Mouse (Mus musculus): Measurements from ENCODE around the gene Cyth3.

Cyth3 gene

DNA sequence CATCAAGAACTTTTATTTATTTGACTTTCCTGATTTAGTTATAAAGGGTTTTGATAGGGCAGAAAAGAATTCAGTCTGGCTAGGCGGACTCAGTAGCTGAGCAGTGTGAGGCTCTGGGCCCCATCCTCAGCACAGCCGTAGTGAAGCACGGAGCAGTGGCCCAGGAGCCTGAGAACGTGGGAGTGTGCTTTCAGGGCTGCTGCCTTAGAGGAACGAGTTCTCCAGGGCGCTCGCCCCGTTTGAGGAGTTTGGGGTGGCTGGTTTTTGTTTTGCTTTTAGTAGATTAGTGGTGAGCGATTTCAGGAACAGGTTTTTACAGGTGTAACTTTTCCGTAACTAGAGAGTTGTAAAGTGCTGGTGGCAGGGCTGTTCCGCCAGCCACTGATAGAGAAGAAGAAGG lies 13.1 kb downstream of the Cyth3 start:
- DNase-seq (ENCODE audit: low spot score in 2 of 2), result no peak

DNA sequence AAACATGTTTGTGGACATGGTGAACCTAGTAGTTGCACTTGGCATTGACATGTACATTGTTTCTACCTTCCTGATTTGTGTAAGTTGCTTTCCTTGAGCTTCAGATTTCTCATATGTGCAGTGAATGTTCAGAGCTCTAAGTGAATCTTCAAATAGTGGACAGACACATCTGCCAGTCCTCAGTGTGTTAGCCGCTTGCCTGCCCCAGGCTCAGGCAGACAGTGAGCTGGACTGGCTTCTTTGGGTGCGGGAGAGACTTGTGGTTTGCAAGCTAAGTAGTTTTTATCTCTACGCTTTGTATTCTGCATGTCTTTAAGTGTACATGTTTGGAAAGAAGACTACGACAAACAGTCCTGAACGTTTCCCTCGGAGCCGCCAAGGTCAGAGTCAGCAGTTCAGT lies 13.9 kb downstream of the Cyth3 start:
- DNase-seq (ENCODE audit: low spot score in 2 of 2), result no peak

DNA sequence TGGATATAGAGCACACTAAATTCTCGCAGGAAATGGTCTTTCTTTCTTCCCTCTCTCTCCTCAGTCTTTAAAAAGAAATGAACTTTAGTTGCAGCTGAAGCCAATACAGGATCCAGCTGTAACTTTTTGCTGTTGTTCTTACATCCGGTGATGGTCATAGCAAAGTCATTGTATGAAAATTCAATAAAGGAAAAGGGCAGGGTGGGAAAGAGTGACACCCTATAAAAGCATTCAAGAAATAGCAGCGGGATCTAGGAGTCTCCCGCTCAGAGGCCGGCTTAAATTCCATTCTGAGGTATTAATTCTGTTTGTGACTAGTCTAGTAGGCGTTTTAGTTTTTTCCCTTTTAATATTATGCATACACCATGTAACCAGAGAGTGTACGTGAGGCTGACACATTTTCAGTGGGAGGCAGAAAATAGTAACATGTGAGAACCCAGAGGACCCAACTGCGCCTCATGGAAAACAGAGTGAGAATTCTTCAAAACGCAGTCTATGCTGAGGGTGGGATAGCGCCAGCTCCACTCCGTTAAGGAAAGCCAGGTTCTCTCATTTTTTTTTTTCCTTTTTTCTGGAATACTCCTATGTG lies 15.7 kb downstream of the Cyth3 start:
- no peak for DNase-seq (ENCODE audit: low spot score in 2 of 2)

DNA sequence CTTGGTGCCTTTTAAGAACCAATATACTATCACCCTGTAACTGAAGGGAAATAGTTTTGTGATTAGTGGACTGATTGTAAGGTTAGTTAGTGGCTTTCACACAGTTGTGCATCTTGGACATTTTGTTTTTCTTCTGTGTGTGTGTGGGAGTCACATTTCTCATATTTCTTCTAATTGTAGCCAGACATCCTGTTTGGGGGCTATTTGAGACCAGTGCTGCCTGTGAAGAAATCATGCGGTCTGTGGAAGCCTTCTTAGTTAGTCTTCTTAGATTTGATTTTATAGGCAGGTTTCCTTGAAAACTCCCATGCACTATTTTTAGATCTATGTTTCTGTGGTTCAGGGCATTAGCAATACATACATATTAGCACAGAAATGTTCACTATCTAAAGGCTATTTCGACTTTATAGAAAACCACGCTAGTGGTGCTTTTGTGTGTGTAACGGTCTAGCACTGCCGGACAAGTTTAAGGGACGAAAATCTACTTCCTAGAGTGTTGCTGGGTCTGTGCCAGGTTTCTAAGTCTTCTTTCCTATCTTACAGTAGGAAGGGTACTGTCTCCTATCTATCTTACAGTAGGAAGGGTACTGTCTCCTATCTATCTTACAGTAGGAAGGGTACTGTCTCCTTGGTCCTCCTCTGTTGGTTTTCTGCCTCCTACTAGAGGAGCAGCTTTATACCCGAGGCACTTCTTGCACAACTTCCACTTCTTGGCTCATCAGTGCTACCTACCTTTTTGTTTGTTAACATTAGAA lies 16.4 kb downstream of the Cyth3 start:
- no peak for DNase-seq (ENCODE audit: low spot score in 2 of 2)

DNA sequence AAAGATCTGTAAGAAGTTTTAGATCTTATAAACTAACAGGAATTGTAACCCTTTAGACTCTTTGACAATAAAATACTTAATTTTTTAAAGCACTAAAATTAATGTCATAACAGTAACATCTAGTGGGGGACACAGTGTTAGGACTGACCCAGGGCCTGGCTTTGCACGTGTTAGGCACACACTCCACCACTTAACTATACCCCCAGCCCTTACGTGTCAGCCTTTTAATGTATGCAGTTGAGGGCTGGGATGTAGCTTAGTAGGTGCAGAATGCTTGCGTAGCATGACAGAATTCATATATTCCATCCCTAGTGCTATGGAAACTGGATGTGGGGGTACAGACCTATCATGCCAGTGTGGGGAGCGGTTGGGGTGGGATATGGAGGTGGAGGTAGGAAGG lies 17.1 kb downstream of the Cyth3 start:
- no peak for DNase-seq (ENCODE audit: low spot score in 2 of 2)

DNA sequence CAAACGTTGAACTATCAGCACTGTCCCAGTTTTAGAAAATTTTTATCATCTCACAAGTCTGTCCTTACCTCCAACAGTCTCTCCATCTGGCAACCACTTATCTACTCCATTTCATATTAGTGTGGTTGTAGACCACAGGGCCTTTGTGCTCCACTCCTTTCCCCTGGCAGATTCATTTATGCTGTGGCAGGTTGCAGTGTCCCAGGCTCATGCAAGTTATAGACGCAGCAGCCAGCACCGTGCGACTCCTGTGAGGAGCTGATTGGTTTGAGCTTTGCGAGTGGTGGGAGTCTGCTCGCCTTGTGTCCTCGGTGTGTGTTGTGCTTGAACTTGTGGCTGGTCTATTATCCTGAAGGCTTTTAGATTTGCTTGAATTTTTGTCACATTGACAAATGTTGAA lies 17.6 kb downstream of the Cyth3 start:
- no peak for DNase-seq (ENCODE audit: low spot score in 2 of 2)

DNA sequence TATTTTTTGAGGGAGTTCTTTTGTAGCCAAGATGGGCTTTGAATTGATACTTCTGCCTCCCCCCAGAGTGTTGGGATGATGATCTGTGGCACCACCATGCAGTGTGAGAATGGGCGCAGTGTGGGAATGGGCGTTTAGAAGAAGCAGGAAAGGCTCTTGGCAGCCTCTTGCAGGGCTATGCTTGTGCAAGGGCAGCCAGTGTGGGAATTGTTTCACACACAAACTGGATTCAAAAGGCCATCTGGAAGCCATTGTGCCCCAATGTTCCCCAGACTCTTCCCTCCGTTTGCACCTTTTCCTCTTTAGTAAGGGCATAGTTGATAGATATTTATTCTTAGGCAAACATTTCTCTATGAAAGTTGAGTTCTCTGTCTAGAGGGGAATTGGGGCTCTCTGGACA lies 19.3 kb downstream of the Cyth3 start:
- DNase-seq (ENCODE audit: low spot score in 2 of 2), result no peak

DNA sequence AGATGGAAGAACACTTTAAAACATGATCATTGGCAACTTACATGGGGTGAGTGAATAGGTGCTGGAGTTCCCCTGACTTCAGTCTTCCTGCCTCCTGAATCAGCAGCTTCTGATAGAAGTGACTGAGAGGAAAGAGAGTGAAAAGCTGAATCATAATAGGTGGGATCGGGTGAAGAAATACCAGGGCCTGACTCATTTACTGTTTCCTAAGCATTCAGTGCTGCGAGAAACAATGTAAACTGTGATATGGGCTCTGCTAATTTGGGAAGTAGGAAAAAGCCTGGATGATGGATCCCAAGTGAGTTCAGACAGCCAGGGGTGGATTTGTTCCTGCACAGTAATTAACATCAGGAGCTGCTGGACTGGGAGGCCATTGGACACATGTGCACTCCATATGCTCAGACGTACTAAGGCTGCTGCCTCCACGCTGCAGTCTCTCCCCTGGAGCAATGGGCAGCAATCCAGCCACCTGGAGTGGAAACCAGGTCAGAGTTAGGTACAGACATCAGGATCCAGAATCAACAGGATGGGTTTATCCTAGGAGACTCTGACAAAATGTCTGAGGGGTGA lies 20.1 kb downstream of the Cyth3 start:
- no peak for DNase-seq (ENCODE audit: low spot score in 2 of 2)

DNA sequence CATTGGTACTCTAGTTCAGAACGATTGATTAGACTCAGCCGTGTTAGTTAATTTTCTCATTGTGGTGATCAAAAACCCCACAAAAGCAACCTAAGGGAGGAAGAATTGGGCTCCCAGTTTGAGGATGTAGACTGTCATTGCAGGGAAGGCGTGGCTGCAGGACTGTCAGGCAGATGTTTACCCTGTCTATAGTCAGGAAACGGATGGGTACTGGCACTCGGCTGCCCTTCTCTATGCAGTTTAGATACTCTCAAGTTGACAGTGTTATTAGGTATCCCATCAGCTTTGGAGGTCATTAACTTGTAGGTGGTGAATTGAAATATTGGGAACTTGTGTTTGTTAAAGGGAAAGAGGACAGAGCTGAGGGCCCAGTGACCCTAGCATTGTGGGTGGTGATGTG lies 23.7 kb downstream of the Cyth3 start:
- DNase-seq (ENCODE audit: low spot score in 2 of 2), result no peak

DNA sequence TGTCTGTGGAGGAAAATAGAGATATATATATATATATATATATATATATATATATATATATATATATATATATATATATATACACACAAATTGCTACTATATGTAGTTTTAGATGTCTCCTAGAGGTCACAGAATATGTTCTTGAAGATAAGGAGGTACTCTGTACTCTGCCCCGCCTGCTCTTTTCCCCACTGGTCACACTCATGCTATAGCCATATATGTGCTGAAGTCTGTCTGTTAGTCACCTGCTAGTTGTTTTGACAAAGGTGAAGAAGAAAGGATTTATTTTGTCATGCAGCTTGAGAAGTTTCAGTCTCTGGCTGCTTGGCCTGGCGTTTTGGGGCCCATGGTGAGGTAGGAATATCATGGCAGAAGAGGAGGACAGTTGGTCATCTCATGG lies 25.2 kb downstream of the Cyth3 start:
- no peak for DNase-seq (ENCODE audit: low spot score in 2 of 2)

DNA sequence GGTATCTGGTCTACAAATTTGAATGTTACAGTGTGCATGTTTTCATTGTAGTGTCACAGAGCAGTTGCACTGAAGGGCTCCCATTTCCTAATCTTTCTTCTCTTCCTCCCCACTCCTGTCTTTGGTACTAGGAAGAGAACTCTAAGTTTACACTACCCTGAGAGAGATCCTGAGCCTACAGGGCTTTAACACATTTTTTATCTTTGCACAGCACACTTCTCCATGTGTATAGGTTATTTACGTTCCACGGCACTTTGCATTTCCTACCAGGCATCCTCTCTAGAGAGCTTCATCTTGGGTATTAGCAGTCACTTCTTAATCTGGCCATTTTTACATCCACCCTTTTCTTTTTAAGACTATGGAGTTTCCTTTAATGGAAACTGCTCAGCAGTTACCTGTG lies 25.8 kb downstream of the Cyth3 start:
- DNase-seq (ENCODE audit: low spot score in 2 of 2), result no peak

DNA sequence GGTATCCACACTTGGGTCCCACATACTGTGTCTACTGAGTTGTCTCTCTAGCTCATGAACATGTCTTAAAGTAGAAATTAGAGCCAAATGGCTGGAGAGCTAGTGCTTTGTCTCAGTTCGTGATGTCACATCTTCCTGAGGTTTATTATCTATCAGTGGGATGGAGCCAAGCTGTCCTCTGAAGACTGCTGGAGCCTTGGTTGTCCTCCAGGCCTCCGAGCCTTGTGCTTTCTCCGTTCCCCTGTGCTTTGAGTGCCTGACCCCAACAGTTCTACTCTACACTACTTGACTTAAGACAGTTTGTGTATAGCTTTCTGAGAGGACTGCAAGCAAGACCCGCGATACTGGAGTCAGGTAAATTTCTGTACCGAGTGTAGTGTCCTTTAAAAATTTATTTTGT lies 26.9 kb downstream of the Cyth3 start:
- no peak for DNase-seq (ENCODE audit: low spot score in 2 of 2)

DNA sequence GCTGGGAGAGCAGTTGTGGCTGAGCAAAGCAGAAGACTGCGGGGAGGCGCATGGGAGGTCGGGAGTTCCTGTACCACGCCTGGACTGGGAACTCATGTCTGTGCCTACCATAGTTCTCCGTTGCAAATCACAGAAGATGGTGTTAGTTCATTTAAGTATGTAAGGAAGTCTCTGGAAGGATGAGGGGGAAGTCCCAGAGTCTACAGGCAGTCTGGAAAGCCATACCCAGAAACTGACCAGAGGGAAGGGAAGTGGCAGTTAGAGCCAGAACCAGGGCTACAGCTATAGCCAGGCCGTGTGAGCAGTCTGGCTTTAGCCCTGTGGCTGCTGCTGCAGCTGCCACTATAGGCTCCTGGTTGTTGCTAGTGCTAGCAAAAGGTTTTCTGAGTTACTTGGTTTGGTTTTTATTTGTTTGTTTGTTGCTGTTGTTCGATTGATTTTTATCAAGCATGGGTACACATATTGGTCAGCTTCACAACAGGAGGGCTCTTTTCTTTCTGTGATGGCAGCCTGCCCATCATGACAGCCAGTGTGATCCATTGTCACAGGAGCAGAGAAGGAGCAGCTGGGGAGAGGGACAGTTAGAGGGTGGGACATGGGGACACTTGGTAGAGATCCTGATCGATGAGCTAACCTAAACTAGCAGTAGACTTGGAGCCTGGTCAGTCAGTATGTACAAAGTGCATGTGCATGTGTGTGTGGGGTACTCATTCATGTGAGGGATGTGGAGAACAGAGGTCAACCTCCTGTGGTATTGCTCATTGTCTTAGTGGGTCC lies 29.8 kb downstream of the Cyth3 start:
- DNase-seq (ENCODE audit: low spot score in 2 of 2), result no peak

DNA sequence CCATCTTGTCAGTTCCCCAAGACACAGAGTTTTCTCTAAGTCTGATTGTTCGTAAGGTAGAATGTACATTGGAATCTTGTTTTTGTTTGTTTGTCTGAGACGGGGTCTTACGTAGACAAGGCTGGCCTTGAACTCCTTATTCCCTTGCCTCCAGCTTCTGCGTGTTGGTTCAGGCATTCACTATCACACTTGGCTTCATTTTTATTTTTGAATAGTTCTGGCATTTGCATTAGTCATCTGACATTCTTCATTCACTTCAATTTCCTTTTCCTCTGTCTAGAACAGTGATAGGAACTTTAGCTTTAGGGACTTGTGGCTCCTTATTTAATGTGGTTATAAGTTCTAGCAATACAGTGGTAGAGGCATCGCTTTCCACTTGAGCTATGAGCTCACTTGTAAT lies 31.2 kb downstream of the Cyth3 start:
- no peak for DNase-seq (ENCODE audit: low spot score in 2 of 2)

DNA sequence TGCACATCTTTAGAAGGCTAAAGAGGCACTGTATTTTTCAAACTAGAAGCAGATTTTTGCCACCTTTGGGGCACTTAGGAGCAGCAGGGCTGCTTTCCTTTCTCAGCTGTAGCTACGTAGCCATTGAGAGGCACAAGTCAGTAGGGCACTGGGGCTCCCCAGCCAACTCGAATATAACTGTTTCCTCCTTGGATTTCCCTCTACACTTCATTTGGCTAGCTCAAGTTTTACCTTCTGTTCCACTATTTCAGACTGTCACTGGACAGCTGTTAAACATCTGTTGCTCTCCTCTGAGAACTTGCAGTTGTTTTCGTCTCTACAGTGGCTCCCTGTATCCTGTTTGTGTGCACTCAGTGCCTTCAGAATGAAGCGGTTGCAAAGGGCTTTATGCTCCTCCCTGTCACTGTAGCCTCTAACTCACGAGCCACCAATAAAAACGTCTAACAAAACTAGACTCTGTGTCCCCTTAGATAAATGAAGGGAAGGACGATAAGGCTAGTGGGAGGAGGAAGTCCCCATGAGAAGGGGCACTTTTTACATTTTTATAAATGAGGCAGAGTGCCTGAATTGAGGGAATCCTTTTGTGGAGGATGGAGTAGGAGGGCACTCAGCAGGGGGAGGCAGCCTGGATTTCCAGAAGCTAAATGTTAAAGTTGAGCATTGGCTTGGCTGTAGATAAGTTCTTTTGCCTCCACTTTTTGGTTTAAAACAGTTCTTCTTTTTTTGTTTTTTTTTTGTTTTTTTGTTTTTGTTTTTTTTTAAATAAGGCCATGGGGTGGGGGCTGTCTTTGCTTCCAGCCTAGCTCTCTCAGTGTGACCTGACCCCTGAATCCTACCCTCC lies 32.6 kb downstream of the Cyth3 start:
- no peak for DNase-seq (ENCODE audit: low spot score in 2 of 2)

DNA sequence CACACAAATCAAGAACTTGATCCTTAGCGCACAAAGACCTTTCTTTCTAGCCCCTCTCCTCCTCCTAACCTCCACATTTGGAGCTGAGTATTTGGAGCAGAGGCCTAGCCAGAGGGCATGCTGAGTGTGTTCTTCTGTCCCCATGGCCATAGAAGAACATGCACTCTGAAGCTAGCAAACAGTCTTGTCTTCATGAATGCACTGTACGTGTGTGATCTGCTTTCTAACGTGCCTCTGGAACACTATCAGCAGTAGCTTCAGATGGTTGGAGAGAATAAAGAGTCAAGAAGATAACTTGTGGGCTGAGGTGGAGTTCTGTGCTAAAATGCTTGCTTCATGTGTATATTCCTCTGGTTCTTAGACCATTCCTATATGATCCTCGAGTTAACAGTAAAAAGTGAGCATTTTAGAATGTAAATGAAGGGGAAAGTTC lies 33.3 kb downstream of the Cyth3 start:
- no peak for DNase-seq (ENCODE audit: low spot score in 2 of 2)

DNA sequence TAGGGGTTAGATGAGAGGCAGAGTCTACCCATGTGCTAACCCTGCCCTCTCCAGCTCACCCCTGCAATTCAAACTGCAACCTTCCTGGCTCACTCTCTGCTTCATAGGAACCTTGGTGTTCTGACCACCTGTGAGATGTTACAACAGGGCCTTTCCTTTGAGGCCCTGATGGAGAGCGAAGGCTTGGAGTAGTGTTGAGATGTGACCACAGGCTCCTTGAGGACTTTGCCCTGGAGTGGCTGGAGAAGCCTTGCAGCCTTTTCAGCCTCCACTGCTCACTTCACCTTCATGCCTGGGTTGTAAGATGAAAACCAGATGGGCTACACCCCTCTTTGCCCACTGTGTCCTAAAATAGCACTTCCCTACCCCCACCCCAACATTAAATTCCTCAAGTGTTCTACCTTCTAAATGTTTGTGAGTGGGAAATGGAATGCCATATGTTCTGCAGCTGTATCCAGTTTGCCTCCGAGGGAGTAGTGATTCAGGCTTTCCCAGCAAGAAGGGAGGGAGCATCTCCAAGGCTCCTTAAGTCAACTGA lies 34.5 kb downstream of the Cyth3 start:
- no peak for DNase-seq (ENCODE audit: low spot score in 2 of 2)

DNA sequence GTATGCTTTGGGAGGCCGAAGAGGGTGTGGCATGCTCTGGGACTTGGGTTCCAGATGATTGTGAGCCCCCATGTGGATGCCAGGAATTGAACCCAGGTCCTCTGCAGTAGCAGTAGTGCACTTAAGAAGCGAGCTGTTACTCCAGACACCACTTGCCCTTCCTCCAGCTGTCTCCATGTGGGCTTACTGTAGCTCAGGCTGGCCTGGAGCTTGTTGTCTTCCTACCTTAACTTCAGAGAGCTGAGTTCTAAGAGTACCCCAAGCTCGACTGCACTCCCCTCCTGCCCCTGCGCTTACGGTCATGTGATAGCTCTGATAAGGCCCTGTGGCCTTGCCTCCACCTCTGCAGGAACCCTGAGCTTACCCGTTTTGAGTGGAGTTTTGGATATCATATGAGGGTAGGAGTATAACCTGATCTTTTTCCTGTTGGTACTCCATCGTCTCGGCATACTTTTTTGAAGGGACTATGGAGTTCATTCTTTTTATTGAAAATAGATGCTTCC lies 36.8 kb downstream of the Cyth3 start:
- no peak for DNase-seq (ENCODE audit: low spot score in 2 of 2)

DNA sequence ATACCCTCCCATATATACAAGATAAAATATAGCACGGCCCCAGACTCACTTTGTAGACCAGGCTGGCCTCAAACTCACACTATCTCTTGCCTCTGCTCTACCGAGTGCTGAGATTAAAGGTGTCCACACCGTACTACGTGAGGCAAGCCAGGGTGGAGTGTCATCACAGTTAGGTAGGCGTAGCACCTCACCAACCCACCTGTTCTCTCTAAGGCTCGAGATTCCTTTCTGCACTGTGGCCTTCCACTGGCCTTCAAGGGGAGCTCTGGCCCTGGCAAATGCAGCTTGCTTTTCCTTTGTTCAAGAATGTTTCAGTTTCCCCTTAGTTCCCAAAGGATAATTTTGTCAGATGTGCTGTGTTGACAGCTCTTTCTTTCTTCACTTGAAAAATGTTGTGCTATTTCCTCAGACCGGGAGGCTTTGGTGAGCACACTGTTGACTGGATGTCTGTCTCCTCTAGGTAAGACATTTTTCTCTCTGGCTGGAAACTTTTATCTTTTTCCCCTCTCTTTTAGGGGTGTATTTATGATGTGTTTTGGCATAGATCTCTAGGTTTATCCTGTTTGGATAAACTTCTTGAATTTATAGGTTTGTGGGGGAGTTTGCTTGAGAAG lies 40.9 kb downstream of the Cyth3 start:
- no peak for DNase-seq (ENCODE audit: low spot score in 2 of 2)

DNA sequence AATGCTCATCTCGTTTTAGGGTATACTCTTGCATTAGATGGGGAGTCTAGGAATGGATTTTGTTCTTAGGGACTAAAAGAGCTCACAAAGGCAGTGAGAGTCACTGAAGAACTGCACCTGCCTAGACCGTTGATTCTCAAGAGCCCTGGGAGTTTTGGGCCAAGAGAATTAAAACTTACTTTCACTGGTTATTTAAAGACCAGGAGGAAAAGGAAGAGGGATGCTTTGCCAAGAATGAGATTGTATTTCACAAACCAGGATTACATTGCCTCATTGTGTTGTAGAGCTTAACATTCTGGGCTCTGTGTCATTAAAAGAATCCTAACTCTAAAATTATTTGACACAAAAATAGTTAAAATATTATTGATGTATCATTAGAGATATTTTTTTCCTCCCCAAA lies 43.3 kb downstream of the Cyth3 start:
- DNase-seq (ENCODE audit: low spot score in 2 of 2), result no peak

DNA sequence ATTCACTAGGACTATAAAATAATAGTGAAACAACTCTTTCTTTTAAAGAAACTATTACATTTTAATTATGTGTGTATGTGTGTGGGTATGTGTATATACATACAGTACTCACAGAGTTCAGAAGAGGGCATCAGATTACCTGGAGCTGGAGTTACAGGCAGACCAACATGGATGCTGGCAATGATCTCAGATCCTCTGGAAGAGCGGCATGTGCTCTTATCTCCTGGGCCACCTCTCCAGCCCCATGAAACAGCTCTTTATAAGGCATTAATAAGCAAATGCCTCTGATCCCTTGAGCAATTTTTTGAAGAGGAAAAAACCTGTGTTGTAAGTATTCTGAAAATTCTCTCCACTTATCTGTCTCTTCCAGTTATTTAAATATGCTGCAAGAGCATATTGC lies 43.8 kb downstream of the Cyth3 start:
- no peak for DNase-seq (ENCODE audit: low spot score in 2 of 2)
